Mouse (Mus musculus) E14TG2a.4 (cell line): ENCODE data around the gene Vrk1.

ENCODE experiments used
- H3K27me3 ChIP-seq: 2 replicates; pipeline ENCODE4 v1.6.1; 2014; ENCODE audit warnings: low read length, control low read depth; ENCODE audit not compliant: insufficient read depth
- H3K36me3 ChIP-seq: 2 replicates; pipeline ENCODE4 v1.6.1; 2014; ENCODE audit warnings: low read length, control low read depth; ENCODE audit not compliant: insufficient read depth
- H3K4me1 ChIP-seq: replicated peaks from 2 replicates; pipeline ENCODE4 v1.6.1; 2014; ENCODE audit warnings: low read depth, low read length, control low read depth
- H3K4me3 ChIP-seq: replicated peaks from 2 replicates; pipeline ENCODE4 v1.5.1; 2014; ENCODE audit warnings: mild to moderate bottlenecking, low read length
- H3K9me3 ChIP-seq: 2 replicates; pipeline ENCODE4 v1.6.1; 2014; ENCODE audit warnings: low read length, control low read depth
- CTCF ChIP-seq: conservative IDR thresholded peaks from 2 replicates; pipeline ENCODE4 v1.5.1; 2014; ENCODE audit warnings: low read length
- NANOG ChIP-seq: IDR thresholded peaks from 2 replicates; pipeline ENCODE4 v1.6.1; 2014; ENCODE audit warnings: borderline replicate concordance, low read length, mixed read lengths
- POU5F1 ChIP-seq: IDR thresholded peaks from 2 replicates; pipeline ENCODE4 v1.6.1; 2014; ENCODE audit warnings: low read length, borderline replicate concordance

The Vrk1 gene

GRCm38 (mm10) chr12:106070434-106071155 is 60.6 kb downstream of the Vrk1 start:
- Histone ChIP-seq H3K4me1 (peaks cover 40% of the 10 kb centered on the region), H3K4me3 (no peak overlapping the region), H3K36me3 (peaks cover 87% of the 10 kb centered on the region), H3K9me3 (no peaks in the 10 kb centered on the region), H3K27me3 (no peaks in the 10 kb centered on the region)
- TF ChIP-seq CTCF (no peak), NANOG (no peak), POU5F1 (no peak)

- no peak for TF ChIP-seq CTCF
- TF ChIP-seq NANOG: no peak
- TF ChIP-seq POU5F1: no peak
- H3K9me3 ChIP-seq: no peaks in the 10 kb centered on the region
- H3K27me3 ChIP-seq: no peaks in the 10 kb centered on the region
- H3K4me1 ChIP-seq: peaks cover 48% of the 10 kb centered on the region
- H3K36me3 ChIP-seq: peaks cover 84% of the 10 kb centered on the region
- no peak overlapping the region for H3K4me3 ChIP-seq
These were observed 61.6 kb downstream of the Vrk1 start for GRCm38 (mm10) chr12:106071575-106072166.

- H3K4me3 ChIP-seq: no peak overlapping the region
- H3K36me3 ChIP-seq: peaks cover 71% of the 10 kb centered on the region
- H3K9me3 ChIP-seq: no peaks in the 10 kb centered on the region
- TF ChIP-seq CTCF (no peak), NANOG (no peak), POU5F1 (no peak)
- peaks cover 43% of the 10 kb centered on the region for H3K4me1 ChIP-seq
- H3K27me3 ChIP-seq: no peaks in the 10 kb centered on the region
These were observed 64.5 kb downstream of the Vrk1 start for GRCm38 (mm10) chr12:106074371-106075155.

GRCm38 (mm10) chr12:106076131-106076530 is 66.1 kb downstream of the Vrk1 start:
- TF ChIP-seq CTCF: no peak
- no peak for TF ChIP-seq POU5F1
- no peak for TF ChIP-seq NANOG

GRCm38 (mm10) chr12:106080511-106080910 is 70.5 kb downstream of the Vrk1 start:
- no peak for TF ChIP-seq NANOG
- TF ChIP-seq CTCF: no peak
- Histone ChIP-seq H3K9me3 (no peaks in the 10 kb centered on the region), H3K36me3 (peaks cover 34% of the 10 kb centered on the region), H3K27me3 (0 out of 2 replicates have a peak, but pooled peaks cover 2% of the 10 kb centered on the region), H3K4me3 (no peak overlapping the region), H3K4me1 (peaks cover 58% of the 10 kb centered on the region)

More at GRCm38 (mm10) chr12:106076131-106076530, 66.1 kb downstream of the Vrk1 start:
- peaks cover 63% of the 10 kb centered on the region for H3K36me3 ChIP-seq
- no peaks in the 10 kb centered on the region for H3K9me3 ChIP-seq
- no peak overlapping the region for H3K4me3 ChIP-seq
- H3K27me3 ChIP-seq: no peaks in the 10 kb centered on the region
- peaks cover 44% of the 10 kb centered on the region for H3K4me1 ChIP-seq

GRCm38 (mm10) chr12:106080945-106081747 is 71.1 kb downstream of the Vrk1 start:
- 0 out of 2 replicates have a peak, but pooled peaks cover 2% of the 10 kb centered on the region for H3K27me3 ChIP-seq
- peaks cover 27% of the 10 kb centered on the region for H3K36me3 ChIP-seq
- no peaks in the 10 kb centered on the region for H3K9me3 ChIP-seq
- H3K4me3 ChIP-seq: no peak overlapping the region
- H3K4me1 ChIP-seq: peaks cover 52% of the 10 kb centered on the region
- TF ChIP-seq POU5F1: no peak
- TF ChIP-seq NANOG: 0 out of 2 replicates have a peak, but pooled peaks have one; percentile 26
- no peak for TF ChIP-seq CTCF

GRCm38 (mm10) chr12:106081748-106082140 is 71.7 kb downstream of the Vrk1 start:
- Histone ChIP-seq H3K27me3 (0 out of 2 replicates have a peak, but pooled peaks cover 2% of the 10 kb centered on the region), H3K36me3 (peaks cover 26% of the 10 kb centered on the region), H3K4me3 (no peak overlapping the region), H3K9me3 (no peaks in the 10 kb centered on the region), H3K4me1 (peaks cover 49% of the 10 kb centered on the region)
- TF ChIP-seq NANOG (no peak), CTCF (no peak), POU5F1 (no peak)
